Mouse (Mus musculus): ENCODE results near the gene Trim50. TPM values are rescaled to one million over a fixed set of nuclear protein-coding genes. Genes with fewer than 3 reads are reported as not detected.

Gene Trim50
- polyA plus RNA-seq, 1 experiment = 0.08 TPM

DNA sequence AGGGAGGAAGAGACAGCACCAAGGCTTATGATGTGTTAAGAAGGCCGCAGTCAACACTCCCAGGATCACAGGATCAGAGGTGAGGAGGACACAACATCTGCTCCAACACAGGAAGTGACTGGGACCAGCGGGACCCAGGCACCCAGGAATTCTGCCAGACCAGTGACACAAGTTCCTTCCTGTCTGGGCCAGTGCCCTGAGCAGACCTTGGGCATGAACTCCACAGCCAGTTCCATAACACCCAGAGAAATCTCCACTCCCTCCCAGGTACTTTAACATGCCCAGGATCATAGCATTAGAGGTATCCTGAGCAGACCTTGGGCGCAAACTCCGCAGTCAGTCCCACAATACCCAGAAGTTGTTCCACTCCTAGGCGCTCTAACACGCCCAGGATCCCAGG lies 21.9 kb upstream of the Trim50 start:
- no peak for DNase-seq
- 84% methylated on average over 6 of the region's 6 CpGs for WGBS
- Histone ChIP-seq H3K4me1 (ENCODE audit: control insufficient read depth, insufficient read depth, low read length) (no peaks in the 10 kb centered on the region), H3K4me3 (replicated peaks; ENCODE audit: insufficient read depth, low read depth, low read length) (no peak overlapping the region), H3K27me3 (ENCODE audit: control insufficient read depth, insufficient read depth, low read length) (no peaks in the 10 kb centered on the region), H3K27ac (ENCODE audit: insufficient read depth, low read length) (no peak overlapping the region)
- TF ChIP-seq CTCF (IDR thresholded peaks at IDR 0.05; ENCODE audit: borderline replicate concordance, insufficient read depth, low read depth, low read length) = no peak
- no peak for TF ChIP-seq POLR2A (IDR thresholded peaks at IDR 0.05; ENCODE audit: borderline replicate concordance, insufficient read depth, low read length)

DNA sequence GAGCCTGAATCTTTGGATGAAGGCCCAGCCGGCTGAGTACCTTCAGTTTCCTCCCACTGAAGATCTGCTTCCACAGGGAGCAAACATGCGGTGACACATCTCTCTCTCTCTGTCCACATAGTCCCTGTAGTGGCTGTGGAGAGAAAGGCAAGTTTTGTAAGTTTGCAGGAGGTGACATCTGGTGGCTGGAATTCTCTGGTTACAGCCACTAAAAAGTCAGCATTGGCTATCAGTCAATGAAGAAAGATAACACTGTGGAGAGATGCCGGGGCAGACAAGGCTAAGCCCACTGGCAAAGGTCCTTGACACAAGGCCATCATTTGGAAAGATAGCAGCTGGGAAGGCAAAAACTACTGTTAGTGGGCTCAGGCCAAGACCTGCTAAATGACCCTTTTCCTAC lies 15.5 kb upstream of the Trim50 start:
- H3K27ac ChIP-seq (ENCODE audit: insufficient read depth, low read length) = no peak overlapping the region
- WGBS = 48% methylated on average over 3 of the region's 3 CpGs
- no peak for DNase-seq
- no peaks in the 10 kb centered on the region for H3K27me3 ChIP-seq (ENCODE audit: control insufficient read depth, insufficient read depth, low read length)
- H3K4me3 ChIP-seq (replicated peaks; ENCODE audit: insufficient read depth, low read depth, low read length) = no peak overlapping the region
- TF ChIP-seq CTCF (IDR thresholded peaks at IDR 0.05; ENCODE audit: borderline replicate concordance, insufficient read depth, low read depth, low read length) = no peak
- no peak for TF ChIP-seq POLR2A (IDR thresholded peaks at IDR 0.05; ENCODE audit: borderline replicate concordance, insufficient read depth, low read length)
- H3K4me1 ChIP-seq (ENCODE audit: control insufficient read depth, insufficient read depth, low read length) = no peaks in the 10 kb centered on the region

DNA sequence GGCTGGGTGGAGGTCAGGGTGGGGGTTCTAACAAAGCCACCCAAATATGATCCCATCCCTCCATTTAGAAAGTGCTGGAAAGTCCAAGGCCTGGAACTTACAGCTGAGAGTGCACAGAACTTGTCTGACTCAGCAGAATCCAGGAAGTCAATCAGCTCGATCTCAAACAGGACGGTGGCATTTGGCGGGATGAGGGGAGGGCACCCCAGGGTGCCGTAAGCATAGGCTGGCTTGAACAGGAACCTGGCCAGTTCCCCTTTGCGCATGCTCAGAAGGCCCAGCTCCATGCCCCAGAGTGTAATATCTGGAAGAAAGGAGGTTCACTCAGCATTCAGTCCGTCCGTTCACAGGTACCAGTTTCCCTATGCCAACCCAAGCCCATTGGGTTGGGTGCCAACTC lies 7.1 kb upstream of the Trim50 start:
- DNase-seq = no peak
- 28% methylated on average over 7 of the region's 7 CpGs for WGBS
- peaks cover 4% of the 10 kb centered on the region; the same call in 1 of the 2 replicates for H3K4me1 ChIP-seq (ENCODE audit: control insufficient read depth, insufficient read depth, low read length)
- no peaks in the 10 kb centered on the region for H3K27me3 ChIP-seq (ENCODE audit: control insufficient read depth, insufficient read depth, low read length)
- no peak for TF ChIP-seq CTCF (IDR thresholded peaks at IDR 0.05; ENCODE audit: borderline replicate concordance, insufficient read depth, low read depth, low read length)
- TF ChIP-seq POLR2A (IDR thresholded peaks at IDR 0.05; ENCODE audit: borderline replicate concordance, insufficient read depth, low read length) = no peak
- no peak overlapping the region for H3K27ac ChIP-seq (ENCODE audit: insufficient read depth, low read length)
- H3K4me3 ChIP-seq (replicated peaks; ENCODE audit: insufficient read depth, low read depth, low read length) = no peak overlapping the region

GRCm38 (mm10) chr5:135346430-135346829 lies 6.7 kb upstream of the Trim50 start:
- H3K27ac ChIP-seq (ENCODE audit: insufficient read depth, low read length) = no peak overlapping the region
- no peaks in the 10 kb centered on the region for H3K27me3 ChIP-seq (ENCODE audit: control insufficient read depth, insufficient read depth, low read length)
- H3K4me1 ChIP-seq (ENCODE audit: control insufficient read depth, insufficient read depth, low read length) = peaks cover 4% of the 10 kb centered on the region; the same call in 1 of the 2 replicates
- no peak overlapping the region for H3K4me3 ChIP-seq (replicated peaks; ENCODE audit: insufficient read depth, low read depth, low read length)
- 6% methylated on average over 1 of the region's 1 CpGs for WGBS
- TF ChIP-seq POLR2A (IDR thresholded peaks at IDR 0.05; ENCODE audit: borderline replicate concordance, insufficient read depth, low read length) (no peak), CTCF (IDR thresholded peaks at IDR 0.05; ENCODE audit: borderline replicate concordance, insufficient read depth, low read depth, low read length) (no peak)
- no peak for DNase-seq

DNA sequence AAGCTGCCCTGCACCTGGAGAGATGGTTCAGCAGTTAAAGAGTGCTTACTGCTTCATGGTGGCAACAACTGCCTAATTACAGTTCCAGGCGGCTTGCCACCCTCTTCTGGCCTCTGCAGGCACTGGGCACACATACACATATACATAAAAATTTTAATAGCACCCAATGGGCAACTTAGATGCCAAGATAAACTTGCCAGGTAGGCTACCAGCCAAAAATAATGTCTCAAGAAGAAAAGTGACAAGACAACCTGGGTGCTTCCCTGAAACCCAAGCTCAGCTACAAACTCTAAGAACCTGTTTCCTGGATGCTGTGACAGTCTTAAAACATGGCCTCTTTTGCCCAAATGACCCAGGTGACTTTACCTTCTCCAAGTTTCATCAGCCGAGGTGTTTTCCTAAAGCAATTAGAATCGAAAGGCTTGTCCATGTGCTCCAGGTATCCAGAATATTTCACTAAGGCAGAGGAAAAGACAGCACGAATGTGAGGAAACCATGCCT lies 5.5 kb upstream of the Trim50 start:
- WGBS = 62% methylated on average over 4 of the region's 4 CpGs
- no peak for DNase-seq
- TF ChIP-seq POLR2A (IDR thresholded peaks at IDR 0.05; ENCODE audit: borderline replicate concordance, insufficient read depth, low read length) (no peak), CTCF (IDR thresholded peaks at IDR 0.05; ENCODE audit: borderline replicate concordance, insufficient read depth, low read depth, low read length) (no peak)
- no peak overlapping the region for H3K4me3 ChIP-seq (replicated peaks; ENCODE audit: insufficient read depth, low read depth, low read length)
- peaks cover 4% of the 10 kb centered on the region; the same call in 1 of the 2 replicates for H3K4me1 ChIP-seq (ENCODE audit: control insufficient read depth, insufficient read depth, low read length)
- no peaks in the 10 kb centered on the region for H3K27me3 ChIP-seq (ENCODE audit: control insufficient read depth, insufficient read depth, low read length)
- no peak overlapping the region for H3K27ac ChIP-seq (ENCODE audit: insufficient read depth, low read length)

DNA sequence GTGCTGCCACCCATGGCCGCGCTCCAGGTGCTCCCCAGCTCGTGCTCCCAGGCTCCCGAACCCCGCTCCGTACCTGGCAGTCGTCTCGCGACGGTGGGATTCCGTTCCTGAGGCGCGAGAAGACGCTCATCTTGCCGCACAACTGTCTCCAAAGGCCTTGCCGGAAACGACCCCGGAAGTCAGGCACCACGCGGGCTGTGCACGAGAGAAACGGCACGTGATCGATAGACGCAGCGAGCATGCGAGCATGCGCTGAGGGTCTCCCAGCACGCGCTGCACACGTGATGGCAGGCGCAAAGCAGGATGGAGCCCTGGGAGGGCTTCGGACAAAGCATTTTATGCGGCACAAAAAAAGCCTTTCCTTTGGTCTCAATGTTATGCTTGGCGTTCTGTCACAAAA lies 3.2 kb upstream of the Trim50 start, which contains the start of gene Fkbp6:
Gene Fkbp6 (minus strand): TSS at position 183 of the 400 bp plus-strand sequence.
- H3K27me3 ChIP-seq (ENCODE audit: control insufficient read depth, insufficient read depth, low read length) = no peaks in the 10 kb centered on the region
- TF ChIP-seq CTCF (IDR thresholded peaks at IDR 0.05; ENCODE audit: borderline replicate concordance, insufficient read depth, low read depth, low read length) (no peak), POLR2A (IDR thresholded peaks at IDR 0.05; ENCODE audit: borderline replicate concordance, insufficient read depth, low read length) (no peak)
- no peak within 1 kb of the TSS for H3K27ac ChIP-seq (ENCODE audit: insufficient read depth, low read length)
- peaks cover 4% of the 10 kb centered on the region; the same call in 1 of the 2 replicates for H3K4me1 ChIP-seq (ENCODE audit: control insufficient read depth, insufficient read depth, low read length)
- H3K4me3 ChIP-seq (replicated peaks; ENCODE audit: insufficient read depth, low read depth, low read length) = no peak within 1 kb of the TSS
- DNase-seq = no peak
- 88% methylated on average over 35 of the region's 35 CpGs for WGBS

- 81% methylated on average over 13 of the region's 13 CpGs for WGBS
- TF ChIP-seq POLR2A (IDR thresholded peaks at IDR 0.05; ENCODE audit: borderline replicate concordance, insufficient read depth, low read length) (no peak), CTCF (IDR thresholded peaks at IDR 0.05; ENCODE audit: borderline replicate concordance, insufficient read depth, low read depth, low read length) (no peak)
- no peak for DNase-seq
- no peak overlapping the region for H3K27ac ChIP-seq (ENCODE audit: insufficient read depth, low read length)
- H3K27me3 ChIP-seq (ENCODE audit: control insufficient read depth, insufficient read depth, low read length) = no peaks in the 10 kb centered on the region
- no peak overlapping the region for H3K4me3 ChIP-seq (replicated peaks; ENCODE audit: insufficient read depth, low read depth, low read length)
- no peaks in the 10 kb centered on the region for H3K4me1 ChIP-seq (ENCODE audit: control insufficient read depth, insufficient read depth, low read length)
Observed at GRCm38 (mm10) chr5:135351606-135352005, 1.5 kb upstream of the Trim50 start.

- no peak for DNase-seq
- no peak overlapping the region for H3K4me3 ChIP-seq (replicated peaks; ENCODE audit: insufficient read depth, low read depth, low read length)
- no peak for TF ChIP-seq CTCF (IDR thresholded peaks at IDR 0.05; ENCODE audit: borderline replicate concordance, insufficient read depth, low read depth, low read length)
- no peak for TF ChIP-seq POLR2A (IDR thresholded peaks at IDR 0.05; ENCODE audit: borderline replicate concordance, insufficient read depth, low read length)
- 16% methylated on average over 20 of the region's 20 CpGs for WGBS
- no peaks in the 10 kb centered on the region for H3K4me1 ChIP-seq (ENCODE audit: control insufficient read depth, insufficient read depth, low read length)
- H3K27ac ChIP-seq (ENCODE audit: insufficient read depth, low read length) = no peak overlapping the region
- H3K27me3 ChIP-seq (ENCODE audit: control insufficient read depth, insufficient read depth, low read length) = no peaks in the 10 kb centered on the region
Observed at GRCm38 (mm10) chr5:135353564-135353963, 469 bp downstream of the Trim50 start.

Measured in cerebellum, adult 2 months (tissue).